Mouse (Mus musculus) megakaryocyte, embryonic 14.5 days (primary cell): ENCODE data around the gene Cars2.

Source experiments
- FLI1 ChIP-seq: IDR thresholded peaks from 2 replicates; pipeline ENCODE4 v1.6.1; 2012; ENCODE audit warnings: low read length, inconsistent platforms, mixed read lengths
- GATA1 ChIP-seq: IDR thresholded peaks from 3 replicates; pipeline ENCODE4 v1.6.1; 2012; ENCODE audit warnings: mixed read lengths, low read length, inconsistent platforms, borderline replicate concordance

GRCm38 (mm10) chr8:11498786-11499485 lies 51.6 kb downstream of the Cars2 start:
- no peak for TF ChIP-seq GATA1
- TF ChIP-seq FLI1 = no peak
